Mouse (Mus musculus) monocyte, adult 5-6 weeks (primary cell): ENCODE results near the gene Znrf4. TPM values are rescaled to one million over a fixed set of nuclear protein-coding genes. Genes with fewer than 3 reads are reported as not detected.

Experiments used
- ATAC-seq: fragments of 153-309, 156-312 bp; replicated peaks from 2 replicates; pipeline ENCODE4 v1.8.0; 2017; ENCODE audit warnings: mild to moderate bottlenecking; ENCODE audit not compliant: low TSS enrichment, insufficient number of reproducible peaks, severe bottlenecking, poor library complexity, low FRiP score
- total RNA-seq: library from RNA; stranded (forward); fragments of 200-1000, 200-491, 200-594 nt; gene quantifications from 3 replicates; pipeline ENCODE4 v1.2.3, GENCODE M21; 2017

The Znrf4 gene
- total RNA-seq, 1 experiment from 2014 or later, result not detected

GRCm38 (mm10) chr17:56473611-56473905, 38.7 kb downstream of the Znrf4 start:
- ATAC-seq, result no peak

GRCm38 (mm10) chr17:56472733-56473610, 39.3 kb downstream of the Znrf4 start:
- peak; percentile 48 for ATAC-seq

DNA sequence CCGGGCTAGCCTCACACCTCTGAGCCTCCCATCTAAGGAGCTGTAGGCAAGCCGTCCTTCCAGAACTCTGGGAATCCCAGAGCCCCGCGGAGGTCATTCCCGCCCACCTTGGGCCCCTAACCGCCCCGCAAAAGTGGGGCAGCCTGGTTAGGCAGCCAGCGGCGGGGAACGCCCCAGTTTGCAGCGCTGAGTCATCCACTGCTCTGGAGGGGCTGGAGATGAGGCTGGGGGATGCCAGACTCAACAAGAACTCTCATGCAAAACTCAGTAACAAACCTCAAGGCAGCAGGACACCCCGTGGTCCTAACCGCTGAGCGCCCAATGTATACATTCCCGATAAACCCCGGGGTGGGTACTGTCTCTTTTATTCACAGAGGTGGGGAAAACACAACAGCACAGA, 40.1 kb downstream of the Znrf4 start:
- ATAC-seq, result no peak

DNA sequence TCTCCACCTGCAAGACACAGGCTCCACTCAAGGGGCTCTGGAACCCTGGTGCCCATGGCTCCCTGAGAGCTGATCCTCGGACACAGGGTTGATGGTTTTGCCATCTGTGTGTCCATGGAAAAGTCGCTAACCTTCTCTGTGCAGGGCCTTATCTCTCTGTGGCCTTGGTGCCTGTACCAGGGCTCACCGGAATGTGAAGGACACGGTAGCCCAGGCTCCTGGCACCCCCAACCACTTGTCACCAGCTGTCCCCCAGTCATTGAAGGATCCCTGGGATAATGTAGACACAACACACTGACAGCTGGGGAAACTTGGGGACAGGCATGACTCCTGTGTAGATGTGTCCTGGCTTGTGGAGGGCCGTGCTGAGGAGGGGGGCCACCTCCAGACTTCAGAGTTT, 41.1 kb downstream of the Znrf4 start:
- no peak for ATAC-seq

DNA sequence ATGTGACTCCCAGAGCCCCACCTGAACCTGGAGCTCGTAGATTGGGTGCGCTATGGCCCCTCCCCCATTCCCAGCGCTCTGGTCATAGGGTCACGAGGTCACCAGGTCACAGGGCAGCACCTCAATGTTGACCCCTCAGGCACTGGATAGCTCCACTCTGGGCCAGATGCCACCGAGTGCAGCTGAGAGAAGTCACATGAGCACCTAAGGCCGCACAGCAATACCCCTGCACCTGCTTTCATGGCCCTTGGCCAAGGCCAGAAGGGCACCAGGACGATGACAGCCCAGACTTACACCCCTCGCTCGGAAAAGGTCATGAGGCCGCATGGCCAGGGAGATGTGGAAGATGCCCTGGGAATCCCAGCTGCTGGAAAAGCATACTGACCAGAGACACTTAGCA, 41.7 kb downstream of the Znrf4 start:
- no peak for ATAC-seq

- ATAC-seq, result no peak
Measured at GRCm38 (mm10) chr17:56470001-56470436, 42.2 kb downstream of the Znrf4 start.

DNA sequence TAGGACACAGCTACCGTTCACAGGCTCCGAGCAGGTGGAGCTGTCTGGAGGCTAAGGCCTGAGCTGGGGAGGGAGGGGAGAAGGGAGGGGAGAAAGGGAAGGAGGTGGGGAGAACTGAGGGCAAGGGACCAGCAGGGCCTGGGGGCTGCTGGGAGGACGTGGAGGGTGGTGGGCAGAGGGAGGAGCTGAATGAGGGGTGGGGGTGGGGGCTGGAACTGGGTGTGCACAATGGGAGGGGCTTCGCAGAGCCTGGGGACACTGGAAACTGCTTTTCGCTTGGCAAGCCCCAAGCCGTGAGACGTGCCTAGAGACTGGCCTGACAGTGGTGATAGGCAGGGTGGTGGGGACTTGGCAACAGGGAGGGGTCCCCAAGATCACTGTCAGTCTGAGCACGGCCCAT, 43.0 kb downstream of the Znrf4 start:
- no peak for ATAC-seq

- ATAC-seq, result no peak
Measured at GRCm38 (mm10) chr17:56468870-56469269, 43.4 kb downstream of the Znrf4 start.

GRCm38 (mm10) chr17:56468380-56468779, 43.9 kb downstream of the Znrf4 start:
- no peak for ATAC-seq

- ATAC-seq, result no peak
Measured at GRCm38 (mm10) chr17:56467456-56467884, 44.8 kb downstream of the Znrf4 start.

GRCm38 (mm10) chr17:56466747-56467146, 45.5 kb downstream of the Znrf4 start:
- no peak for ATAC-seq

DNA sequence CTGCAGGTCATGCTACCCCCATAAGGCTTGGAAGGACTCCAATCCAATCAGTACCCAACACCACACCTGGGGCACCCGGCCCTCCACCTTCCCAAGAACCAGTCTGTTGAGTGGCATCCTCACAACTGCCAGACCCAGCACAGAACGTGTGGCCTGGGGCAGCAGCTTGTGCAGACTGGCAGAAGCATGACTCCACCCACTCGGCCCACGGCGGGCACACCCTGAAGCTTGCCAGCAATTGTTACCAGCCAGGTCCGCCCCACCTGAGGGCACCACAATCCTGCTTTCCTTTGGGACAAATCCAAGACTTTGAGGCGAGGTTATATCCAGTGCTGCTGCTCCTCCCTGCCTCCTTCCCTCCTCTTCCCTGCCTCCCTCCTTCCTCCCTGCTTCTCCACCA, 47.4 kb downstream of the Znrf4 start:
- ATAC-seq, result no peak

- ATAC-seq, result no peak
Measured at GRCm38 (mm10) chr17:56464345-56464744, 47.9 kb downstream of the Znrf4 start.

DNA sequence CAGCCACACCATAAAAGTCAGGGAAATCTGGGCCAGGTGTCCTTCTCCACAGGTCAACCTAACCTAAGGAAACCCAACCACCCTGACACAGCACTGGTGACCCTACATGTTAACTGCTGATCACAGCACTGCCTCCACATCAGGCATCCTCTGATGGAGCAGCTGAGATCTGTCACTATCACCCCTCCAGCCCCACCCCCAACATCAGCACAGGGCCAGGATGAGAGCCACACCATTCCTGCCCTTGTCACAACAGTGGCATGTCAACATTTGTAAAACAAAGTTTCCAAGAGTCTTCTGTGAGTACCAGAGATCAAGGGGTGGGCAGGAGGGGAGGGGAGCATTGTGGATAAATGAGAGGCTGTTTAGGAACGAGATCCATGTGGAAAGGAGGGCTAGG, 48.7 kb downstream of the Znrf4 start:
- ATAC-seq, result no peak

DNA sequence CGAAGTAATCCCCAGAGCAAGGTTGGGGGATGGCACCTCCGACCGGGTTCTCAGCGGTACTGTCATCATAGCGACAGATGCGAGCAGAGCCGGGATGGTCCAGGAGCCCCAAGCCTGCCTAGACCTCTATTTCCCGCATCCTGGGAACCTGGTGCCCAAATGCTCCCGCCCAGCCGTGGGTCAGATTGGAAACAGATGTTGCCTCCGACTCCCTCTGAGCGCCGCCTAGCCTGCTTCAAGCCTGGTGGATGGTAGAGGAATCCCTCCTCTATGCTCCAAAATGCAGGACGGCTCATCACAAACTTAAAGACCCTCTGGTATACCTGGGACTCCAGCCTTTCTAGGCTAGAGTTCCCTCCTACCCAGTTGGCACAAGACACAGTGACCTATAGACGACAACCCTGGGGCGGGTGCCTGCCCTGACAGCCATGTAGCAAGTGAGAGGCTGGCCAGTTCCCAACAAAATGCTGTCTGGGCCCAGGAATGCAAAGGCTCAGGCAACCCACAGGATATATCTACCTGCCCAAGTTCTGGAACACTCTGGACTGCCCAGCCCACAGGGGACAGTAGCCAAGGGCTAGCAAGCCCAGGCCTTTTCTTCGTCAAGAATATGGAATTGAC, 49.3 kb downstream of the Znrf4 start:
- ATAC-seq, result no peak

GRCm38 (mm10) chr17:56461771-56462743, 50.2 kb downstream of the Znrf4 start:
- peak; percentile 79 for ATAC-seq
